9 mouse cellular contexts compared by ENCODE assay signal in the genomic region with DNA sequence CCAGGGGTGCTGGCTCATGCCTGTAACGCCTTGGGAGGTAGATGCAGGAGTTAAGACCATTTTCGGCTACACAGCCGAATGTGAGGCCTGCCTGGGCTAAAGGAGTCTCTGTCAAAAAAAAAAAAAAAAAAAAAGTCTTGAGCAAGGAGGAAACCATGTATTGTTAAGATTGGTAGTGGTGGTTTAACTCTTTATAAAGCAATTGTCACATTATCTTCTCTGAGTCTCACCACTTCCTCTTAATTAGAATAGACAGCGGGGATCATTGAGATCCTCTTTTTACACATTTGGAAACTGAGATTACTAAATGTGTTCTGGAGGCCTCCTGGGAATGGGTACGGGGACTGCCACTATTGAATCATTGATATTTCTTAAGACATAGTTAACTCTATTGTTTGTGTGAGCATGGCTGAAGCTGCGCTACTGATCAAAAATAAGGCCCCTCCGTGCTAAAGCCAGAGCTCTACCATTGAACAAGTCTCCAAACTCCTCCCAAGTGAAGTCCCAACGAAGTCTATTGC. TPM values are rescaled to one million over a fixed set of nuclear protein-coding genes. Genes with fewer than 3 reads are reported as not detected.
DNase-seq lines count a peak whose midpoint lies in the region; ATAC-seq lines count a peak whose summit lies in the region.
"Had no signal": no experiment of that assay in that cellular context is flagged by ENCODE, and none has a peak within 500 bp of the region (broad histone marks: within the 10 kb centered on the region; RNA-seq: fewer than 3 reads in every experiment).

No protein-coding gene starts in this region.

- no peaks in the 10 kb centered on the region for H3K36me3 ChIP-seq in heart, embryonic 12.5 days

- no peak overlapping the region for H3K4me3 ChIP-seq in heart, embryonic 12.5 days

- H3K9ac ChIP-seq in heart, embryonic 12.5 days: no peak overlapping the region

- no peaks in the 10 kb centered on the region for H3K27me3 ChIP-seq in heart, embryonic 12.5 days (replicated peaks)

- no peak for ATAC-seq in heart, embryonic 12.5 days (ENCODE audit: insufficient number of reproducible peaks, low FRiP score)
- ATAC-seq in megakaryocyte progenitor cell, adult 5-6 weeks (replicated peaks; ENCODE audit: poor library complexity): peak; percentile 59
- ATAC-seq in frontal cortex, adult (ENCODE audit: low TSS enrichment): no peak

- H3K4me1 ChIP-seq in heart, embryonic 12.5 days (replicated peaks): peaks cover 13% of the 10 kb centered on the region; the same call in 1 of the 2 replicates

- 70% methylated on average over 8 of the region's 8 CpGs for WGBS in heart, embryonic 12.5 days

- peak overlapping the region; percentile 83; the same call in 1 of the 2 replicates for H3K4me2 ChIP-seq in heart, embryonic 12.5 days

- peak overlapping the region; percentile 25; the same call in 1 of the 2 replicates for H3K27ac ChIP-seq in heart, embryonic 12.5 days (ENCODE audit: poor library complexity, severe bottlenecking)
- H3K27ac ChIP-seq: macrophage had no signal

- no peak for DNase-seq in heart, postnatal 4 days
- peak; percentile 7 to 11 for DNase-seq in B cell, adult 2 months
- peak; percentile 65 for DNase-seq in R1 (ENCODE audit: low read depth, low spot score)
- DNase-seq in embryo, embryonic 10.5 days (ENCODE audit: low spot score): no peak
- no peak for DNase-seq in lung, postnatal 25 days (ENCODE audit: low spot score)

- H3K9me3 ChIP-seq in heart, embryonic 12.5 days (replicated peaks): no peaks in the 10 kb centered on the region

RNA-seq across cellular contexts. Expression of a gene that starts 0.8 kb away (rescaled TPM):
- polyA plus RNA-seq in heart, embryonic 12.5 days (2016; fragmentation: Nextera tagmentation; extraction: Ambion mirVana): 46.9 and 49.0 TPM in 2 replicates
- total RNA-seq in heart, postnatal 4 days (2021): 10 to 100 TPM; 72.2 to 78.2 TPM
- total RNA-seq in megakaryocyte progenitor cell, adult 5-6 weeks (2015): 1.2 and 1.6 TPM in 2 replicates
- total RNA-seq in megakaryocyte progenitor cell, adult 5-6 weeks (2017): 1.0 and 2.7 TPM in 2 replicates

Comparison
In these comparisons a context has a peak if more than half of its experiments do, and no peak if none do; other contexts are left out.
1. DNase-seq: peak in B cell, adult 2 months (2 of 2) and R1 (single experiment); none in heart, postnatal 4 days (single experiment), embryo, embryonic 10.5 days (single experiment) and lung, postnatal 25 days (single experiment).
2. RNA of a gene that starts 0.8 kb away (total RNA-seq): 72.2 to 78.2 TPM in heart, postnatal 4 days; 1.0 to 2.7 TPM in megakaryocyte progenitor cell, adult 5-6 weeks; every median in the first group is over 10 times any median in the second.